Mouse (Mus musculus): ENCODE results near the gene 1520401A03Rik. TPM values are rescaled to one million over a fixed set of nuclear protein-coding genes. Genes with fewer than 3 reads are reported as not detected.
"Not testable (repeated sequence)": the region's sequence is repeated elsewhere in the genome, so short reads cannot be mapped to it uniquely, and the experiment has no call there.

Gene 1520401A03Rik
- total RNA-seq (2018; cell fraction: chromatin; rRNA removed) = 1 to 10 TPM in 1 of 26 experiments, under 1 TPM in 21, not detected in 4; 0.20 to 1.5 (median 0.35) TPM
- under 1 TPM in 1 of 26 experiments, not detected in 25; 0.29 TPM for total RNA-seq (2018; cell fraction: cytosol; rRNA removed)
- total RNA-seq (2018; cell fraction: nucleus; rRNA removed) = under 1 TPM in 6 of 26 experiments, not detected in 20; 0.19 to 0.98 (median 0.27) TPM
- not detected in 3 replicates for polyA plus RNA-seq (2018)

- Histone ChIP-seq H3K27ac (no peak within 1 kb of the TSS), H3K36me3 (ENCODE audit: inconsistent target) (no peaks in the 10 kb centered on the region), H3K79me2 (ENCODE audit: inconsistent target) (peaks cover 7% of the 10 kb centered on the region), H3K4me3 (ENCODE audit: inconsistent target) (no peak within 1 kb of the TSS)
- WGBS (ENCODE audit: missing documents) = 90% methylated on average over 7 of the region's 7 CpGs
These were observed at the start of gene 1520401A03Rik for GRCm38 (mm10) chr17:23722376-23723125. TSS of gene 1520401A03Rik (minus strand) at chr17:23722783.

DNA sequence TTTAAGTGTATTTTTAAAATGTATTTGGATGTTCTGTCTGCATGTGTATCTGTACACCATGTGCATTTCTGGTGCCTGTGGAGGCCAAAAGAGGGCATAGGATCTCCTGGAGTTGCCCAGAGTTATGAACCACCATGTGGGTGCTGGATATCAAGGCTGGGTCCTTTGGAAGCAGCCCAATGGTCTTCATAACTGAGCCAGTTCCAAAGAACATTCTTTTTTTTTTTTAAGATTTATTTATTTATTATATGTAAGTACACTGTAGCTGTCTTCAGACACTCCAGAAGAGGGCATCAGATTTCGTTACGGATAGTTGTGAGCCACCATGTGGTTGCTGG lies 49.6 kb upstream of the 1520401A03Rik start:
- H3K27ac ChIP-seq; H3K4me3 ChIP-seq (ENCODE audit: inconsistent target); H3K79me2 ChIP-seq (ENCODE audit: inconsistent target); H3K36me3 ChIP-seq (ENCODE audit: inconsistent target): not testable (repeated sequence)
- 67% methylated on average over 2 of the region's 2 CpGs for WGBS (ENCODE audit: missing documents)

DNA sequence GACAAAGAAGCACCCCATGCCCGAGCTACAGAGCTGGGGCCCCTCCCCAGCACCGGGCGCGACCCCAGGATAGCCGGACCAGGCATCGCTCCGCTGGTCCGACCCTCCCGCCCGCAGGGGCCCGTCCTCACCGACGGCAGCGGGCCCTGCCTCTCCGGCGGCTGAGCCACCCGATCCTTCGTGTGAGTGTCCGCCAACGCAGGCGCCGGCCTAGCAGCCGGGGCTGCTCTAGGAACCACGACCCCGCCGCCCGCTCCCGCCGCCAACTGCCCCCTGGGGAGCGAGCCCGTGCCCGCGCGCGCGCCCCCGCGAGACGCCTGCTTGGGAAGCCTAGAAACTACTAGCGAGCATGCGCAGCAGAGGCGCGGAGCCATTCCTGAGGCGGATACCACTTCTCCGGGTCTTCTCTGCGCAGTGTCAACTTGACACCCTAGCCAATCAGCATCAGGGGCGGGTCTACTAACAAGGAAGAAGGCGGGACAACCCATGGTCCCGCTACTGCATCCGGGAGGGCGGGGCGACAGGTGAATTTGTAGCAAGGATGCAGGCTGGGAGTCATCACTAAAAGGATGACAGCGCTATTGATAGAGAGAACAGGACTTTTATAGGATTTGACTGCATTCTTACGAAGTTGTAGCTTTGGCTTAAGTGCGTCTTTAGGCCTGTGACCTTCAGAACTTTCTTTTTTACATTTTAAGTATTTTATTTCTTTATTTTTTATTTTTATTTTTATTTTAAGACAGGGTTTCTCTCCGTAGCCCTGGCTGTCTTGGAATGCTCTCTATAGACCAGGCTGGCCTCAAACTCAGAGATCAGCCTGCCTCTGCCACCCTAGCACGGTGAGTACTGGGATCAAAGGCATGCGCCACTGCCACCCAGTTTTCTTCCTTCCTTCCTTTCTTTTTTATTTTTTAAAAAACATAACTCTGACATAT lies 49.0 kb upstream of the 1520401A03Rik start, which contains the start of gene Flywch1:
Flywch1 (minus strand) TSS at position 319 of the 935 bp plus-strand sequence.
- H3K4me3 ChIP-seq (ENCODE audit: inconsistent target) = peak within 1 kb of the TSS; percentile 66
- no peaks in the 10 kb centered on the region for H3K79me2 ChIP-seq (ENCODE audit: inconsistent target)
- no peaks in the 10 kb centered on the region for H3K36me3 ChIP-seq (ENCODE audit: inconsistent target)
- no peak within 1 kb of the TSS for H3K27ac ChIP-seq
- WGBS (ENCODE audit: missing documents) = 3% methylated on average over 55 of the region's 58 CpGs

DNA sequence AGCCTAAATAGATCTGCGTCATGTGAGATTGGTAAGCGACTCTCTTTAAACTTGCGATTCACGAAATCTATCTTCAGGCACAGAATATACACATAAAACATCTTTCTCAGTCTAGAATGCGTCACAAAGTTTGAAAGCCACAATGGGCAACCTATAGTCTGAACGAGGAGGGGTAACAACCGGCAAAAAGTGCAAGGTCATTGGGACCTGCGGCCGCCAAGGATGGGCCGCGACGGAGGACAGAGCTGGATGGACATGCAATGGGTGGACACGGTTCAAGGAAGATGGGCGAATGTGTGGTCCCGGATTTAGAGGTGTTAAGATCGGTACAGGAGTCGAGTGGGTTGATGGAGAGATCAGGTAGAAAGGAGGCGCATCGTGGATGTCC lies 48.3 kb upstream of the 1520401A03Rik start:
- Histone ChIP-seq H3K36me3 (ENCODE audit: inconsistent target) (no peaks in the 10 kb centered on the region), H3K4me3 (ENCODE audit: inconsistent target) (peak overlapping the region; percentile 66), H3K79me2 (ENCODE audit: inconsistent target) (no peaks in the 10 kb centered on the region), H3K27ac (no peak overlapping the region)
- WGBS (ENCODE audit: missing documents) = 3% methylated on average over 18 of the region's 19 CpGs

DNA sequence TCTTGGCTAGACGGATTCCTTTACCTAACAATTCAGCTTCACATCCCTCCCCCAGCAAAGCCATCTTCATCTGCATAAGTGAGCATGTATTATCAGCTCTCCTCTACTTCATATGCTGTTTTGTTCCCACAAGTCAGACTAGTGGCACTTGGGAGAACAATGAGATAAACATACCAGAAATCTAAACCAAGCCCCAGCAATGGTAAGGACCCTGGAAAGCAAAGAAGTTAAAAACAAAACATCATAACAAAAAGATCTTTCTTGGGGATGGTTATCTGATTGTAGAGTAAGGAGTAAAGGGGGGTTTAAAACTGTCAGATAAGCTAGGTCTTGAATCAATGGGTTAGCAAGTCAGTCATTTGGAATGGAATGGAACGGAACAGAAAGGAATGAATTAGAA lies 47.9 kb upstream of the 1520401A03Rik start:
- WGBS (ENCODE audit: missing documents) = 65% methylated on average over 2 of the region's 2 CpGs
- Histone ChIP-seq H3K27ac (no peak overlapping the region), H3K79me2 (ENCODE audit: inconsistent target) (no peaks in the 10 kb centered on the region), H3K4me3 (ENCODE audit: inconsistent target) (peak overlapping the region; percentile 66), H3K36me3 (ENCODE audit: inconsistent target) (no peaks in the 10 kb centered on the region)

- 96% methylated on average over 11 of the region's 11 CpGs for WGBS (ENCODE audit: missing documents)
- Histone ChIP-seq H3K79me2 (ENCODE audit: inconsistent target) (no peaks in the 10 kb centered on the region), H3K4me3 (ENCODE audit: inconsistent target) (no peak overlapping the region), H3K27ac (no peak overlapping the region), H3K36me3 (ENCODE audit: inconsistent target) (peaks cover 18% of the 10 kb centered on the region; the same call in 1 of the 2 replicates)
These were observed 40.4 kb upstream of the 1520401A03Rik start for GRCm38 (mm10) chr17:23762976-23763375.

- WGBS (ENCODE audit: missing documents) = 93% methylated on average over 3 of the region's 3 CpGs
- Histone ChIP-seq H3K4me3 (ENCODE audit: inconsistent target) (no peak overlapping the region), H3K79me2 (ENCODE audit: inconsistent target) (no peaks in the 10 kb centered on the region), H3K27ac (no peak overlapping the region), H3K36me3 (ENCODE audit: inconsistent target) (peaks cover 24% of the 10 kb centered on the region; the same call in 1 of the 2 replicates)
These were observed 38.6 kb upstream of the 1520401A03Rik start for GRCm38 (mm10) chr17:23761155-23761554.

DNA sequence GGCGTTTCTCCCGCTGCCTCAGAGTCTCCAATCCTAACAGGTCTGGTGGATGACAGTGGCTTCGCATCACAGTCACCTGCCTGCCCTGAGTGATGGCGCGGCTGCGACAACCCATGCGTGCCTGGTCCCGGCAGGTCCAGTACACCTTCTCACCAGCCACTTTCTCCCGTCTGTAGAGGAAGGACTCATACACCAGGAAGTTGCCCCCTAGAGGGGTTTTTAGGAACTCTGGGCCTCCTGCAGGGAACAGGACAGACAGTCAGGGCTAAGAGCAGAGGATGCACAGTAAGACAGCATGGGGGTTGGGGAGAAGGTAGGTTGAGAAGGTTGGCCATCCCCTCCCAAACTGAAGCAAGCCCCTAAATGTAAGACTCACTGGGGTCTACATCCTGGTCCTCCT lies 37.6 kb upstream of the 1520401A03Rik start:
- Histone ChIP-seq H3K27ac (no peak overlapping the region), H3K4me3 (ENCODE audit: inconsistent target) (no peak overlapping the region), H3K36me3 (ENCODE audit: inconsistent target) (peaks cover 27% of the 10 kb centered on the region; the same call in 1 of the 2 replicates), H3K79me2 (ENCODE audit: inconsistent target) (no peaks in the 10 kb centered on the region)
- 88% methylated on average over 9 of the region's 9 CpGs for WGBS (ENCODE audit: missing documents)

- Histone ChIP-seq H3K4me3 (ENCODE audit: inconsistent target) (no peak overlapping the region), H3K36me3 (ENCODE audit: inconsistent target) (peaks cover 27% of the 10 kb centered on the region; the same call in 1 of the 2 replicates), H3K79me2 (ENCODE audit: inconsistent target) (no peaks in the 10 kb centered on the region), H3K27ac (no peak overlapping the region)
- WGBS (ENCODE audit: missing documents) = 97% methylated on average over 8 of the region's 8 CpGs
These were observed 36.2 kb upstream of the 1520401A03Rik start for GRCm38 (mm10) chr17:23758801-23759200.

DNA sequence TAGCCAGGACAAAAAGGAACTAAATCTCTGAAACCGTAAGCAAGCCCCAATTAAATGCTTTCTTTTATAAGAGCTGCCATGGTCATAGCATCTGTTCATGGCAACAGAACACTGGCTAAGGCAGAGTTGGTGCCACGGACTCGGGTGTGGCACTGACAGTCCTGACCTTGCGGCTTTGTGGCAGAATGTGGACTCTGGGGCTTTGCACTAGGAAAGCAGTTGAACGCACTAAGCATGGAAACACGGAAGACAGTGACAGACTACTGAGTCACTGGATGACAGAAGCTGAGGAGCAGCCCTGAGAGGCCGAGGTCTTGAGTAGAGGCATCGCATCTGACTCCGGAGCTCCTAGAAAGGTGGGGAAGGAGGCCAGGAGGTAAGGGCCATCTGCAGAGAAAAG lies 35.0 kb upstream of the 1520401A03Rik start:
- Histone ChIP-seq H3K79me2 (ENCODE audit: inconsistent target) (no peaks in the 10 kb centered on the region), H3K27ac (no peak overlapping the region), H3K4me3 (ENCODE audit: inconsistent target) (no peak overlapping the region), H3K36me3 (ENCODE audit: inconsistent target) (peaks cover 32% of the 10 kb centered on the region; the same call in 1 of the 2 replicates)
- whole genome bisulfite sequencing (ENCODE audit: missing documents) = 97% methylated on average over 9 of the region's 9 CpGs

GRCm38 (mm10) chr17:23755689-23756088 lies 33.1 kb upstream of the 1520401A03Rik start:
- no peaks in the 10 kb centered on the region for H3K79me2 ChIP-seq (ENCODE audit: inconsistent target)
- no peak overlapping the region for H3K4me3 ChIP-seq (ENCODE audit: inconsistent target)
- 75% methylated on average over 13 of the region's 13 CpGs for WGBS (ENCODE audit: missing documents)
- no peak overlapping the region for H3K27ac ChIP-seq
- H3K36me3 ChIP-seq (ENCODE audit: inconsistent target) = peaks cover 32% of the 10 kb centered on the region; the same call in 1 of the 2 replicates

GRCm38 (mm10) chr17:23749400-23750191 lies 27.0 kb upstream of the 1520401A03Rik start:
- Histone ChIP-seq H3K4me3 (ENCODE audit: inconsistent target) (peak overlapping the region; percentile 35), H3K27ac (peak overlapping the region; percentile 27; the same call in 1 of the 2 replicates), H3K79me2 (ENCODE audit: inconsistent target) (no peaks in the 10 kb centered on the region), H3K36me3 (ENCODE audit: inconsistent target) (peaks cover 5% of the 10 kb centered on the region; the same call in 1 of the 2 replicates)
- 80% methylated on average over 11 of the region's 11 CpGs for WGBS (ENCODE audit: missing documents)

GRCm38 (mm10) chr17:23748631-23749391 lies 26.2 kb upstream of the 1520401A03Rik start:
- H3K36me3 ChIP-seq (ENCODE audit: inconsistent target) = peaks cover 5% of the 10 kb centered on the region; the same call in 1 of the 2 replicates

More at GRCm38 (mm10) chr17:23748631-23749391, 26.2 kb upstream of the 1520401A03Rik start:
- Histone ChIP-seq H3K4me3 (ENCODE audit: inconsistent target) (peak overlapping the region; percentile 35), H3K79me2 (ENCODE audit: inconsistent target) (no peaks in the 10 kb centered on the region), H3K27ac (peak overlapping the region; percentile 27; the same call in 1 of the 2 replicates)
- WGBS (ENCODE audit: missing documents) = 12% methylated on average over 10 of the region's 10 CpGs
